Mouse (Mus musculus) CH12F3 (cell line): ENCODE measurements around the gene Phf21a.

Source experiments
- in situ Hi-C: fragments of 300-500 bp; cut with MboI; formaldehyde crosslinking; loops from 2 replicates; pipeline ENCODE4 v1.14.3; 2020; ENCODE audit warnings: low sequenced_read_pairs

Phf21a gene

GRCm38 (mm10) chr2:92375788-92376187 lies 282.9 kb downstream of the Phf21a start:
- in situ Hi-C loops, result no loop called here

GRCm38 (mm10) chr2:92376300-92376699 lies 283.4 kb downstream of the Phf21a start:
- in situ Hi-C loops, result no loop called here

- in situ Hi-C loops, result no loop called here
Measured at GRCm38 (mm10) chr2:92377320-92377719, 284.4 kb downstream of the Phf21a start.

DNA sequence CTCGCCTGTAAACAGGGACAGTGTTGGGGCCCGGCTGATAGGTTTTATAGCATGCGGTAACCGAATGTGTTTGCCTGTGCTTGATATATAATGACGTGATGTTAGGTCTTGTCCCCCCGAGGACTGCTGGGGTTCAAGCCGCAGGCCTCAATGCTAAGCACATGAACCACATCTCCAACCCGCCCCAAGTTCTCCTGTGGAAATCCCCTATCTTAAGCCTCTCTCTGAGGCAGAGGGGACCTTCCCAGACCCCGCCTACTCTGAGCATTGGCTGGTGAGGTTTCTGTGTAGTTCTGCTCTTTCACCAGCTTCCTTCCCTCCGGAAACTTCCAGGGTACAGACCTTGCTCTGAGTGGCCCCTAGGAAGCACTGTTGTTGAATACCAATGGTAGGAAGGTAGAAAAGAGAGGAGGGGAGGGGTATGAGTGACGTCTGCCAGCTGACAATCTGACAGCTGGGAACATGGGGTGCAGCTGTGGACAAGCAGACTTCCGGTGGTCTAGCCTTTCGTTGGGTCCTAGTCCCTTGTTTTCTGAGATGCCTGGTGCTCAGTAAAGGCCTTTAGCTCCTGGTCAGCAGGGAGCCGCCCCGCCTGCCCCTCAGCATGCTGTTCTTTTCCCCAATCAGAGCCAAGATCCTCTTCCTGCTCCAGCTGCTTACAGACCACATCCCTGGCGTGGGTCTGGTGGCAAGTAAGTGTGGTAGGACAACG lies 287.0 kb downstream of the Phf21a start:
- in situ Hi-C loops, result no loop called here

DNA sequence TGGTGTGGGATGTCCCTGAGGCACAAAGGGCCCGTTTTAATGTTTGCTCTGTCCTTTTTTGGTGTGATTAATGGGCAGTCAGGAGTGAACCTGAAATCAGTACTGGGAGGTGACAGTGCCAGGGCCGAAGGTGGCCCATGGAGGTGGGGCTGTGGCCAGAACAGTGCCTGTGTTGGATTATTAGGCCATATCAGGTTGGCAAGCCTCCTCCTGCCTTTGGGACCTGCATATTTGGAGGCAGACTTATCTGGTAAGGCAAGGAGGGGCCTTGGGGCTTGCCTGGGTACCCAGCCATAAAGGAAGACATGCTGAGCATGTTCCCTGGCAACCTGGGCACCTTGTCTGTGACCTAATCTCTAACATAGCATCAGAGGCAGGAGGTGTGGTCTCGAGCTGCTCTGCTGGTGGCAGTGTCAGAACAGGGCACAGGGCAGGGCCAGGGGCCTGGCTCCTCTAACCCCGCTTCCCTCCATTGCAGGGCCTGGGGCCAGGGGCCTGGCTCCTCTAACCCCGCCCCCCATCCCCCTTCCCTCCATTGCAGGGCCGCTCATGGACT lies 287.7 kb downstream of the Phf21a start:
- in situ Hi-C loops, result no loop called here

GRCm38 (mm10) chr2:92381161-92381560 lies 288.2 kb downstream of the Phf21a start:
- in situ Hi-C loops, result no loop called here

DNA sequence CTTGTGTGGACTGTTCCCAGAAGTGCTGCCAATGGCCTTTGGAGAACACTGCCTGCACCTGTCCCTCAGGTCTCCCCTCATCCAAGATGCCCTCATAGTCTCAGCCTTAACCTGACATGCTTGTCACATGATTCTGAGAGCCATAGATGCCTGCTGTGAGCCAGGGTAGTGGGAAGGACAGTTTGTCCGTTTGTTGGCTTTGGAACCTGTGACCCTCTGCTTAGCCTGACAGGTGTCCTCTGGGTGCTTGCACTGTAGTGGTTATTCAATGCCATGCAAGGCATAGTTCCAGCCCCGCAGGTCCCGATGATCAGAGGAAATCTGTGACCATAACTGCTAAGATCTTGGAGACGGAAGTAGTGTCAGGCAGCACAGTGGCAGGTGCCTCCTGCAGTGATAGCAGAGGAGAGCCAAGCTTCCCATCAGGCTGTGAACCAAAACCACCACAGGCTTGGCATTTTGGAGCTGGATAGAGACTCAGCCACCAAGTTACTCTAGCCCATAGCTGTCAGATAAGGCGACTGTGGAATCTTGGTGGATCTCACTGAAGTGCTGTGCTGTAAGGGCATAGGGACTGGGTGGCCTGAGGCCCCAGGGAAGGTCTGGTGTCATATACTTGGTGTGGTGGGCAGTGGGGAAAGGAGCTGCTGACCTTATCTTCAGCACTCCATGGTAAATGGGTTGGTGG lies 289.1 kb downstream of the Phf21a start, which contains the start of gene 1700029I15Rik:
1700029I15Rik (plus strand) TSS at position 638 of the 688 bp plus-strand sequence.
- in situ Hi-C loops, result no loop called here

DNA sequence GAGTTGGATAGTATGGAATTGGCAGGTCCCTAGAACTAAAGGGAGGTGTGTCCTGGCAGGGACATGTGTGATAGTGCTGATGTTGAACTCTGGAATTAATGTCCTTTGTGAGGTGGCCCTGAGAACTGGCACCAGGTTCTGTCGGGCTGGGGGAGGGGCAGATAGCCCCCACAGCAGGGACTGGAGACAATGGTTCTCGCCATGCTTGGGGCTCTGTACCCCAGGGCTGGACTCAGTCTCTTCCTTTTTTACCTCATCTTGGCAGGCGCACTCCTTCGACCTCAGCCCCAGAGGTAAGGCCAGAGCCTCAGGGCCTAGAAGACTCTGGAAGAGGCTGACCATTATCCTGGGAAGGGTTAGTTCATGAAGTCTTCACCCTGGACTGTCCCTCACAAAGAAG lies 289.8 kb downstream of the Phf21a start:
- in situ Hi-C loops, result no loop called here

DNA sequence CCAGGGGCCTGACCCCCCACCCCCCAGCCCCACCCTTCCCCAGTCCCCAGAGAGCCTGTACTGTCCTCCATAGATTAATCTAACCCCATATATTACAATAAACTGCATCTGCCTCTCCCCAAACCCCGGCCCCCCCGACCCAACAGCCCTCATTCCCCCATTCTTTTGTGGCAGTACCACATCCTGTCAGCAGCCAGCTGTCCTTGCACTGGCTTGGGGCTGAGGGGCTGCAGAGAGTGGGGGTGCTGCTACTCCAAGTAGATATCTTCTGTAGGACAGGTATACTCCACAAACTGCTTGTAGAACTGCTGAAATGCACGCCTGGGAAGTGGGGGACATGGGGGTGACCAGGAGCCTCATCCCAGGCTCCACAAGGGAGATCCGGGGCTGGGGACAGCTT lies 291.2 kb downstream of the Phf21a start:
- in situ Hi-C loops, result no loop called here

DNA sequence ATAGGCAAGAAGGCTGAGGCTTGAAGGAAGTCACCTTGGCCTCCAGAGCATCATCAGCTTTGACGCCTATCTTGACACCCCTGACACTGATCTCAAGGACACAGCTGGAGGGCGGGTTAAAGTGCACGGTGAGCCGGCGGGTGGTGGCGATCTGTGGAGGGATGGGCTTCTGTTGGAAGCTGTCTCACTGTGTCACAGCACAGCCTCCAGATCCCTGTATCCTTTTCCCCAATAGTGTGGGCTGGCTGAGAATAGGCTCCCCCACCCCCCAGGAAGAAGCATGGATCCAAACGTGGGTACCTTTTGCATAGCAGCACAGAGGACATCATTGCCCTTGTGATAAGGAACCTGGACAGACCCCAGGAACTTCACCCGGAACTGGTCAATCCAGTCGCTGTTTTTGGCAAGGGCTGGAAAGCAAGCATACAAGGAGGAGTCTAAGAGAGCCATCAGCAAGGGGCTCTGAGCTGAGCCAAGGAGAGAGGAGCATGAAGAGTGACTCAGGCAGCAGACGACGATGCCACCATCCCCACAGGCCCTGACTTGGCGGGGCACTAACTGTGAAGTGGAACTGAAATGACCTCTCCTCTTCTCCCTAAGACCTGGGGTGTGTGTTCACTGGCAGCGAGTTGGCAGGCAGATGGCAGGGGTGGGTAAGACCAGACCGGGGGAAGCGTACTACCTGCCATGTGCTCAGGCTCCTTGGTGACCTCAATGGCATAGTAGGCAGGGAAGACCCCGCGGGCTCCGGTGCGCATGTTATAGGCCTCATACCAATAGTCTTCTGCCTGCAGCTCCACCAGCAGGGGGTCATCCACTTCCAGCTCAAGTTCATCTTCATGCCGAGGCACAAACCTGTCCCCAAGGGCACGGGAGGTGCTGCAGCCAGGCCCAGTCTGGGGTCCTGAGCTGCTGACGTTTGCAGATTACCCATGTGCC lies 292.5 kb downstream of the Phf21a start:
- in situ Hi-C loops, result no loop called here

DNA sequence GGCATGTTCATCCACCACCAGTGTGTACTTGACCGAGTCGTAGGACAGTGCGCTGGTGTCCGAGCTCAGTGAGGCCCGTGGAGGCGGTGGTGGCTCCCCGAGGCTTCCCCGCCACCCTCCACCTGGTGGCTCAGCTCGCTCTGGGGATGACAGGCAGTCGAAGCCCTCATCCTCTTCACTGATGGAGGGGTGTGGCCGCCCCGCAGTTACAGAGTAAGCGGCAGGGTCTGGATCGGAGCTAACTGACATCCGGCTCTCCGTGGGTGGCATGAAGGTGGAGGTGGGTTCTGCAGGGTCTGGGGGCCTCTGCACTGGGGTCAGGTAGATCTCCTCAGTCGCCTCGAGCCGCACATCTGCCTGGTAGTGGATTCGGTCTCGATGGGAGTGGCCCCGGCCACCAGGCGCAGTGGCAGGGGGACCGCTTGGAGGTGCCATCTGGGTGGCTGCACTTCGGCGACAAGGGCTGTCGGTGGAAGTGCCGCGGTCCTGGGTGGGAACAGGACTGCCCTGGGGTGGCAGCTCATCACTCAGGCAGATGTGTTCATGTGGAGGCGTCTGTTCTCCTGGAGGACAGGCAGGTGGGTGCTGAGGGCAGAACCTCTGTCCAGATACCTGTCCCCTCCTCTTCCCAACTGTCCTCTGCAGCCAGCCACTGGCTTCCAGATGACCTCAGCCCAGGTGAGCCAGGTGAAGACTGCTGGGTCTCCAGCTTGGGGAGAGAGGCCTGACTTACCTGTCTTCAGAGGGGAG lies 294.1 kb downstream of the Phf21a start:
- in situ Hi-C loops, result no loop called here

GRCm38 (mm10) chr2:92387646-92388045 lies 294.7 kb downstream of the Phf21a start:
- in situ Hi-C loops, result no loop called here

DNA sequence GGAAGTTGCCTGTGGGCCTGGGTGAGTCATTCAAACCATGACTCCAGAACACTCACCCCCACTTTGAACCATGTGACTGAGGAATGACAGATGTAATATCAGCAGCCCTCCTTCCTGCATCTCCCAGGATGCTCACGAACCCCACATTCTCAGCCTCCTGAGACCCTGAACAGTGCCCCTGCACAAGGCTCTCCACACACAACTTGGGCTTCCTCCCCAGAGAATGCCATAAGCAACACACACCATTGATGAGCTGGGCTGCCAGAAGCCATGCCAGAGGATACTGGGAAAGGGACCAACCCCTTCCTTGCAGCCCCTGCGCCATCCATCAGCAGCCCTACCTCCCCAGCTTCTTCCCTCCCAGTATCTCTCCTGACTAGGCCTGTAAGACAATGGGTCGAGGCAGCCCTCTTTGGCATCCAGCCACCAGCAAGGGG lies 295.2 kb downstream of the Phf21a start:
- in situ Hi-C loops, result no loop called here

DNA sequence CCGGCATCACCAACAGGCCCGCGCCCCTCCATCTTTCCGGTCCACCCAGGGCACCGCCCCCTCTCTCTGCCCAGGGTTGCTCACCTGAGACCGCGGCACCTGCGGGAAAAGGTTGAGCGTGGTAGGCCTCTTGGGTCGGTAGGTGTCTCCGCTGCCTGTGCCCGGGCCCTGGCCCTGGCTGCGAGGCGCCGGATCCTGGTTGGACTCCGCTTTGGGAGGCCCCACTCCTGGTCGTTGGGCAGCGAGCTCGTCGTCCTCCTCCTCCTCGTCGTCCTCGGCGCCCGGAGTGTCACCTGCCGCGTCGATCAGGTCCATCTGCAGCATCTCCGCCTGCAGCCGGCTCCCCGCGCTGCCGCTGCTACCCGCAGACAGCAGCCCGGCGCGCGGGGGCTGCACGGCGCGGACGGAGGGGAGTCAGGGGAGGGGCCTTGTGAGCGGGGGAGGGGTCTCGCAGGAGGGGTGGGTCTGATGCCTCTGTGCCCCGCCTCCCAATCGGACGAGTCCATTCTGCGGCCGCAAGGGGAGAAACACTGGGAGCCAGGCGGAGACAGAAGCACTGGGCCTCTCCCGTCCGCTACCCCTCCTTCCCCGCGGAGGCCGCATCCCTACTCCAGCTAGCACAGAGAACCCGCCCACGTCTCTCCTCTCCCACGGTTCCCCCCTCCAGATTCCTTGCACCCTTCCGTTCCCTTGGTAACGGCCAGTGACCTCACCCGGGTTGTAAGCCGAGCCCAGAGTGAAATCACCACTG lies 296.1 kb downstream of the Phf21a start:
- in situ Hi-C loops, result no loop called here

DNA sequence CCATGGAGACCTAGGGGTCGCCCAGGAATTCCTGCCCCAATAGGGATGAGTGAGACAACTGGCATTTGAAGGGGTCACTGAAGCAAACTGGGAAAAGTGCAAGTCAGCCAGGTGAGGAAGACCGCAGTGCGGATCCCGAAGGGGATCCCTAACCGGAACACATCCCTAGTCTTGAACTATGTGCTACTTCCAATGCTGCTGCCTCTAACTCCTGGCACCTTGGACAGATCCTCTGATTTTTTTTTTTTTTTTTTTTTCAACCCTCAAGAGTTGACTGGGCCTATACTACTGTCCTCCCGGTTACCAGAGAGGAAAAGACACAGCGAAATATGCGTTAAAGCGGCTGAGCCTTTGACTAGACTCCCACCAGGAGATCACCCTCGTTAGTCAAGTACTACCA lies 296.7 kb downstream of the Phf21a start:
- in situ Hi-C loops, result no loop called here

DNA sequence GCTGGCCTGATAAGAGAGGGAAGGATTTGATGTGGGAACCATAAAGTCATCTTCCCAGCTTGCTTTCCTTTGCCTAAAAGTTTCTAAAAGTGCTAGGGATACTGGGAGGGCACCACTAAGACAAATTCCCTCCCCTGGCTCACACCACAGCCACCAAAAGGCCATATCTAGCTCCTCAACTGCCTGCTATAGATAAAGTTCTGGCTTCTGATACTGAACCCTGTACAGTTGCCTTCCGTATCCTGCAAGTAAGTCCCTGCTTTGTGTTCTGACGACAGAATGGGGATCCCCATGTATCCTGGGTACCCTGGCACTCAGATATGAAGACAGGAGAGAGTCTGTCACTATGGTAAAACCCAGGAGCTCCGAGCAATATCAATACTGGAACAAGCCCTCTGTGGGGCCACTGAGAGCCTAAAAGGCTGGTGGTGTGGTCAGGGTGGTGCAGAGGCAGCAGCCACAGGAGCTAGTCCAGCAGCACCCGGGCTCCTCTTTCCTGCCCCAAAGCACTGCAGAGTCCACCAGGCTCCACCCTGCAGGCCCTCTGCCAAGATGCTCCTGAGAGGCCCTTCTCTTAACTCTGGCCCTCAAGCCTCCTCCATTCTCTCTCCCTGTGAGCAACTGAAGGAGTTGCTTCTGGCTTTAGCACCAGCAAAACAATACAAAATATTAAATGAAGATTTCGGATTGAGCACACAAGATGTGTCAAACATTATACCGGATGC lies 297.5 kb downstream of the Phf21a start:
- in situ Hi-C loops, result no loop called here

GRCm38 (mm10) chr2:92391116-92391515 lies 298.2 kb downstream of the Phf21a start:
- in situ Hi-C loops, result no loop called here

GRCm38 (mm10) chr2:92391703-92392317 lies 298.9 kb downstream of the Phf21a start:
- in situ Hi-C loops, result no loop called here
